Mouse (Mus musculus) cortical plate, adult 2 months (tissue): ENCODE data around the gene Il9r.

Source experiments
- CTCF ChIP-seq: fragments of 200-500 bp; IDR thresholded peaks from 2 replicates; pipeline ENCODE4 v1.5.1; 2011; ENCODE audit warnings: mild to moderate bottlenecking, control low read depth, low read length; ENCODE audit not compliant: insufficient read depth; ENCODE audit errors: extremely low read depth
- POLR2A ChIP-seq: fragments of 200-500 bp; IDR thresholded peaks from 2 replicates; pipeline ENCODE4 v1.6.1; 2011; ENCODE audit warnings: mild to moderate bottlenecking, low read length, control low read depth; ENCODE audit not compliant: insufficient read depth; ENCODE audit errors: extremely low read depth

- no peak for TF ChIP-seq POLR2A
- no peak for TF ChIP-seq CTCF
These were observed 30.1 kb upstream of the Il9r start for GRCm38 (mm10) chr11:32230220-32230619.
